Mouse (Mus musculus): ENCODE data around the gene Olfr243. TPM values are rescaled to one million over a fixed set of nuclear protein-coding genes. Genes with fewer than 3 reads are reported as not detected.
"Not testable (repeated sequence)": the region's sequence is repeated elsewhere in the genome, so short reads cannot be mapped to it uniquely, and the experiment has no call there.

Olfr243 gene
- polyA plus RNA-seq (2012; rRNA removed) = not detected in 2 replicates

- H3K4me1 ChIP-seq (ENCODE audit: control insufficient read depth, insufficient read depth, low read length) = no peaks in the 10 kb centered on the region
- no peak for DNase-seq
- TF ChIP-seq POLR2A (IDR thresholded peaks at IDR 0.05; ENCODE audit: low read depth, low read length) (no peak), CTCF (conservative IDR thresholded peaks at IDR 0.05; ENCODE audit: insufficient read depth, insufficient read length, low read depth, low read length) (no peak)
- H3K36me3 ChIP-seq (ENCODE audit: control insufficient read depth, insufficient read depth, low read length) = no peaks in the 10 kb centered on the region
- no peaks in the 10 kb centered on the region for H3K27me3 ChIP-seq (replicated peaks; ENCODE audit: control insufficient read depth, insufficient read depth, low read length)
- no peak within 1 kb of the TSS for H3K4me3 ChIP-seq (ENCODE audit: insufficient read depth, low read depth, low read length)
- H3K27ac ChIP-seq (ENCODE audit: insufficient read depth, low read depth, low read length) = no peak within 1 kb of the TSS
Observed at GRCm38 (mm10) chr7:103714371-103714770, at the start of gene Olfr243. Gene Olfr243 (plus strand): TSS chr7:103714671.

DNA sequence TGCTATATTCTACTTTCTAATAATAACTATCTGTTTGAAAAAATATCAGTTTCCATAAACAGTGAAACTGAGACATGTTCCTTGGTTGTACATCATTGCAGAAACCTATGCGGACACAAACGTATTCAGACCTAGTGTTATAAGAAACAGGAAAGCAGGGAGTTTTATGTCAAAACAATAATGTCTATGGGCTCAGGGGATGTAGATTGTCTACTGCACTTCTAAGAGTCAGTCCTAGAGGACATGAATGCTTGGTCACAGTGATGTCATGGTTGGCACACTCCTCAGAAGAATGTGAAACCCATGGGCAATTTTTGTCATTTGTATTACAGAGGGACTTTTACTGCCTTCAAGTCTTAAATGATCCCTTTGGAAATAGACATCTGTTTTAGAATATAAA, 43.4 kb upstream of the Olfr243 start, which contains the start of gene Olfr624:
TSS of gene Olfr624 (minus strand) at position 101 of the 400 bp plus-strand sequence.
- 93% methylated on average over 2 of the region's 2 CpGs for WGBS
- H3K27me3 ChIP-seq (replicated peaks; ENCODE audit: control insufficient read depth, insufficient read depth, low read length) = no peaks in the 10 kb centered on the region
- H3K4me3 ChIP-seq (ENCODE audit: insufficient read depth, low read depth, low read length) = no peak within 1 kb of the TSS
- TF ChIP-seq POLR2A (IDR thresholded peaks at IDR 0.05; ENCODE audit: low read depth, low read length) = no peak
- TF ChIP-seq CTCF (conservative IDR thresholded peaks at IDR 0.05; ENCODE audit: insufficient read depth, insufficient read length, low read depth, low read length) = no peak
- H3K27ac ChIP-seq (ENCODE audit: insufficient read depth, low read depth, low read length) = no peak within 1 kb of the TSS
- no peaks in the 10 kb centered on the region for H3K4me1 ChIP-seq (ENCODE audit: control insufficient read depth, insufficient read depth, low read length)
- no peak for DNase-seq
- H3K36me3 ChIP-seq (ENCODE audit: control insufficient read depth, insufficient read depth, low read length) = no peaks in the 10 kb centered on the region

GRCm38 (mm10) chr7:103682420-103682819, 32.1 kb upstream of the Olfr243 start, which contains the start of gene Olfr625-ps1:
Gene Olfr625-ps1 (plus strand): TSS chr7:103682720.
- no peak for TF ChIP-seq CTCF (conservative IDR thresholded peaks at IDR 0.05; ENCODE audit: insufficient read depth, insufficient read length, low read depth, low read length)
- TF ChIP-seq POLR2A (IDR thresholded peaks at IDR 0.05; ENCODE audit: low read depth, low read length) = no peak
- DNase-seq = no peak
- Histone ChIP-seq H3K4me3 (ENCODE audit: insufficient read depth, low read depth, low read length) (no peak within 1 kb of the TSS), H3K27me3 (replicated peaks; ENCODE audit: control insufficient read depth, insufficient read depth, low read length) (no peaks in the 10 kb centered on the region), H3K36me3 (ENCODE audit: control insufficient read depth, insufficient read depth, low read length) (no peaks in the 10 kb centered on the region), H3K4me1 (ENCODE audit: control insufficient read depth, insufficient read depth, low read length) (no peaks in the 10 kb centered on the region), H3K27ac (ENCODE audit: insufficient read depth, low read depth, low read length) (no peak within 1 kb of the TSS)

DNA sequence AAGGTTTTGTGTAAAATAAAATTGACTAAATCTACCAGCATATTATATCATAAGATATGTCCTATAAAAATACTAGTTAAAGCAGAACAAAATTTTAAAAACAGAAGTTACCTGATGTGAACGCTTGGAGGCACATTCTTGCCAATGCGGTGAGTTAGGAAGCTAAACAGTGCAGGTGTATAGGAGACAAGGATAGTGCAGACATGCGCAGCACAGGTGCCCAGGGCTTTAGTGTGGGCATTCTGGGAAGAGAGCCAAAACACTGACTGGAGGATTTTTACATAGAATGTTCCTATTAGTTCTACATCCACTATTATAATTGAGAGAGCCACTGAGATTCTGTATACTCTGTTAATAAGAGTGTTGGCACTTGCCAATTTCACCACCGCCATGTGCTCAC, 15.0 kb upstream of the Olfr243 start:
- no peak for TF ChIP-seq CTCF (conservative IDR thresholded peaks at IDR 0.05; ENCODE audit: insufficient read depth, insufficient read length, low read depth, low read length)
- TF ChIP-seq POLR2A (IDR thresholded peaks at IDR 0.05; ENCODE audit: low read depth, low read length) = no peak
- Histone ChIP-seq H3K4me1 (ENCODE audit: control insufficient read depth, insufficient read depth, low read length) (no peaks in the 10 kb centered on the region), H3K27me3 (replicated peaks; ENCODE audit: control insufficient read depth, insufficient read depth, low read length) (no peaks in the 10 kb centered on the region), H3K27ac (ENCODE audit: insufficient read depth, low read depth, low read length) (no peak overlapping the region), H3K36me3 (ENCODE audit: control insufficient read depth, insufficient read depth, low read length) (no peaks in the 10 kb centered on the region), H3K4me3 (ENCODE audit: insufficient read depth, low read depth, low read length) (no peak overlapping the region)
- DNase-seq = no peak
- 87% methylated on average over 4 of the region's 4 CpGs for WGBS

GRCm38 (mm10) chr7:103712024-103712423, 2.4 kb upstream of the Olfr243 start:
- no peaks in the 10 kb centered on the region for H3K27me3 ChIP-seq (replicated peaks; ENCODE audit: control insufficient read depth, insufficient read depth, low read length)
- no peaks in the 10 kb centered on the region for H3K36me3 ChIP-seq (ENCODE audit: control insufficient read depth, insufficient read depth, low read length)
- TF ChIP-seq POLR2A (IDR thresholded peaks at IDR 0.05; ENCODE audit: low read depth, low read length) (no peak), CTCF (conservative IDR thresholded peaks at IDR 0.05; ENCODE audit: insufficient read depth, insufficient read length, low read depth, low read length) (peak; percentile 28; the same call in 1 of the 2 replicates)
- 26% methylated on average over 2 of the region's 2 CpGs for WGBS
- H3K4me3 ChIP-seq (ENCODE audit: insufficient read depth, low read depth, low read length) = no peak overlapping the region
- H3K4me1 ChIP-seq (ENCODE audit: control insufficient read depth, insufficient read depth, low read length) = no peaks in the 10 kb centered on the region
- H3K27ac ChIP-seq (ENCODE audit: insufficient read depth, low read depth, low read length) = no peak overlapping the region
- DNase-seq = no peak

GRCm38 (mm10) chr7:103716398-103716797, 1.9 kb downstream of the Olfr243 start:
- 94% methylated on average over 1 of the region's 1 CpGs for WGBS
- not testable (repeated sequence) for DNase-seq; H3K27ac ChIP-seq (ENCODE audit: insufficient read depth, low read depth, low read length); H3K4me1 ChIP-seq (ENCODE audit: control insufficient read depth, insufficient read depth, low read length); H3K4me3 ChIP-seq (ENCODE audit: insufficient read depth, low read depth, low read length); H3K27me3 ChIP-seq (replicated peaks; ENCODE audit: control insufficient read depth, insufficient read depth, low read length); H3K36me3 ChIP-seq (ENCODE audit: control insufficient read depth, insufficient read depth, low read length)

DNA sequence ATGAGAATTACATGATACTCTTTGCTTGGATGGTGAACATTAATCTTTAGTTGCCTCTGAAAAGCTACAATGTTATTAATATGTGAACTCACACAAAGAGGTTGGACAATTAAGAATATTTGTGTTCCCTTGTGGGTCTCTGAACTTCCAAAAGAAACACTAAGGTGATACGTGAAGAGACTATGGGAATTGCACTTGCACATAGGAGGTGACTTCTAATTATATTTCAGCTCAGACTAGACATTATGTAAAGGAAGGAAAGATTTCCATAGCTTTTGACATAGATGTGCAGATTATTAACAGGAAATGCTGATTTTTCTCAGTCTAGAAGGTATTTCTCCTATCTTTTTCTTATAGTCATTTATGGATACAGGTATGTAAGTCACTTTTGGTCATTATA, 15.6 kb downstream of the Olfr243 start, which contains the start of gene Olfr628:
TSS of gene Olfr628 (plus strand) at position 301 of the 400 bp plus-strand sequence.
- TF ChIP-seq POLR2A (IDR thresholded peaks at IDR 0.05; ENCODE audit: low read depth, low read length) (no peak), CTCF (conservative IDR thresholded peaks at IDR 0.05; ENCODE audit: insufficient read depth, insufficient read length, low read depth, low read length) (no peak)
- no peaks in the 10 kb centered on the region for H3K27me3 ChIP-seq (replicated peaks; ENCODE audit: control insufficient read depth, insufficient read depth, low read length)
- no peak within 1 kb of the TSS for H3K4me3 ChIP-seq (ENCODE audit: insufficient read depth, low read depth, low read length)
- 89% methylated on average over 1 of the region's 1 CpGs for whole genome bisulfite sequencing
- no peaks in the 10 kb centered on the region for H3K4me1 ChIP-seq (ENCODE audit: control insufficient read depth, insufficient read depth, low read length)
- no peak within 1 kb of the TSS for H3K27ac ChIP-seq (ENCODE audit: insufficient read depth, low read depth, low read length)
- no peak for DNase-seq
- no peaks in the 10 kb centered on the region for H3K36me3 ChIP-seq (ENCODE audit: control insufficient read depth, insufficient read depth, low read length)

DNA sequence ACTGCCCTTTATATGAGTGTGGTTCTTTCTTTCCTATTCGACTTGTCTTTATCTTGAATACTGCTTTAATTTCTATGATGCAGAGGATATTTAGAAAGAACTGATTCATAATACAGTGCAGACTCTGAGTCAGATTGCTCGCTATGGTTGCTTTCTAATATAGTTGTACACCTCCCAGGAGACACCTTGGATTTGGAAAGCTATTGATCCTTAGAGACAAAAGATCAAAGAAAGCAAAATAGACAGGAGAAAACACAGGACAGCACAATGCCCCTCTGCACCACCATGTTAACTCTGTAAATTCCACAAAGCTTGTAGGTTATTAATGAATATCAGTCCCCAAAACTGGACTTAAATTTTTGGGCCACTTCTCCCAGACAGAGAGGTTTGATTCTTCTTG, 30.4 kb downstream of the Olfr243 start, which contains the start of gene Olfr629:
TSS of gene Olfr629 (minus strand) at position 101 of the 400 bp plus-strand sequence.
- H3K4me3 ChIP-seq (ENCODE audit: insufficient read depth, low read depth, low read length) = no peak within 1 kb of the TSS
- no peak for DNase-seq
- no peak within 1 kb of the TSS for H3K27ac ChIP-seq (ENCODE audit: insufficient read depth, low read depth, low read length)
- 69% methylated on average over 2 of the region's 2 CpGs for WGBS
- no peak for TF ChIP-seq POLR2A (IDR thresholded peaks at IDR 0.05; ENCODE audit: low read depth, low read length)
- no peak for TF ChIP-seq CTCF (conservative IDR thresholded peaks at IDR 0.05; ENCODE audit: insufficient read depth, insufficient read length, low read depth, low read length)
- H3K4me1 ChIP-seq (ENCODE audit: control insufficient read depth, insufficient read depth, low read length) = no peaks in the 10 kb centered on the region
- no peaks in the 10 kb centered on the region for H3K36me3 ChIP-seq (ENCODE audit: control insufficient read depth, insufficient read depth, low read length)
- H3K27me3 ChIP-seq (replicated peaks; ENCODE audit: control insufficient read depth, insufficient read depth, low read length) = no peaks in the 10 kb centered on the region

Data from kidney, adult 2 months (tissue).